9 mouse cellular contexts compared by ENCODE assay signal in the genomic region with DNA sequence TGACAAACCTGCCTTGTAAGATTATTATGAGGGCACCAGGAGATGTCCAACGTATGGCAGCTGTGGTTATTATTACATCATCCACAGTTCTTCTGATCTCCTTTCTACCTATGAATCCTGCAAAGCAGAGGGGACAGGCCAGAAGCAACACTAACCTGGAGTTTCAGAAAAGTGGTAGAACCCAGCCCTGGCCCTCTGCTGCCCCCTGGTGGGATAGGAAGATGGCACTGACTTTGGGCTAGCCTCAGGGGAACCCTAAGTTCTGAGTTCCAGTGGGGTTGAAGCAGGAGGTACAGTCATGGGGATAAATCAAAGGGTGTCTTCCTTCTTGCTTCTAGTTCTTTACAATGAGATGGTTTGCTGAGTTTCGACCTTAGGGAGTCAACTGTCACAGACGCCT. TPM values are rescaled to one million over a fixed set of nuclear protein-coding genes. Genes with fewer than 3 reads are reported as not detected.
DNase-seq lines count a peak whose midpoint lies in the region; ATAC-seq and TF ChIP-seq lines count a peak whose summit lies in the region.
"Had no signal": no experiment of that assay in that cellular context is flagged by ENCODE, and none has a peak within 500 bp of the region (broad histone marks: within the 10 kb centered on the region; RNA-seq: fewer than 3 reads in every experiment).

No protein-coding gene starts in this region.

- no peak overlapping the region for H3K4me3 ChIP-seq in heart, embryonic 10.5 days
- H3K4me3 ChIP-seq in CH12.LX (replicated peaks in 1 of 3; ENCODE audit: low read depth in 2 of 3, low read length in 2 of 3, poor library complexity in 1 of 3): no peak overlapping the region
- no peak overlapping the region for H3K4me3 ChIP-seq in stomach, postnatal 0 days (ENCODE audit: low read depth, low read length)
- H3K4me3 ChIP-seq: limb, embryonic 15.5 days had no signal

- H3K4me1 ChIP-seq in heart, embryonic 10.5 days: no peaks in the 10 kb centered on the region
- peaks cover 0 to 13% of the 10 kb centered on the region in 2 experiments; a peak in 2 of 4 replicates for H3K4me1 ChIP-seq in CH12.LX (ENCODE audit: control insufficient read depth in 1 of 2, insufficient read depth in 2 of 2)
- no peaks in the 10 kb centered on the region for H3K4me1 ChIP-seq in stomach, postnatal 0 days (replicated peaks; ENCODE audit: control insufficient read depth, insufficient read depth)
- H3K4me1 ChIP-seq: limb, embryonic 15.5 days had no signal

- dilution Hi-C loops in CH12.LX (cut with MboI; ENCODE audit: extremely low pct_ligation_motif_present, extremely low pct_unique_long_range_greater_than_20kb, low sequenced_read_pairs): no loop called here

- H3K79me2 ChIP-seq in CH12.LX (replicated peaks; ENCODE audit: control insufficient read depth, extremely low read depth, insufficient read depth, poor library complexity, severe bottlenecking): no peaks in the 10 kb centered on the region

- H3K27me3 ChIP-seq in heart, embryonic 10.5 days (ENCODE audit: insufficient read depth, poor library complexity, severe bottlenecking): peaks cover 59% of the 10 kb centered on the region
- no peaks in the 10 kb centered on the region for H3K27me3 ChIP-seq in CH12.LX (replicated peaks)
- no peaks in the 10 kb centered on the region for H3K27me3 ChIP-seq in stomach, postnatal 0 days (ENCODE audit: control insufficient read depth, insufficient read depth, low read length)

- H3K27ac ChIP-seq in heart, embryonic 10.5 days: no peak overlapping the region
- H3K27ac ChIP-seq in CH12.LX (ENCODE audit: insufficient read depth, low read depth): no peak overlapping the region
- H3K27ac ChIP-seq in stomach, postnatal 0 days (replicated peaks): no peak overlapping the region
- H3K27ac ChIP-seq: limb, embryonic 15.5 days had no signal

- peak; percentile 95 to 99 for TF ChIP-seq CTCF in CH12.LX (conservative IDR thresholded peaks at IDR 0.05 in 1 of 2, IDR thresholded peaks at IDR 0.05 in 1 of 2; ENCODE audit: low read depth in 2 of 2, low read length in 2 of 2)
- peak; percentile 92 for TF ChIP-seq CTCF in stomach, postnatal 0 days (IDR thresholded peaks at IDR 0.05; ENCODE audit: low read depth)

- 51% methylated on average over 3 of the region's 3 CpGs for WGBS in heart, embryonic 10.5 days
- 60% methylated on average over 3 of the region's 3 CpGs for WGBS in stomach, postnatal 0 days

- H3K4me2 ChIP-seq in CH12.LX (ENCODE audit: insufficient read depth, low read depth, poor library complexity, severe bottlenecking): no peak overlapping the region
- H3K4me2 ChIP-seq in stomach, postnatal 0 days (replicated peaks; ENCODE audit: low read depth): no peak overlapping the region
- H3K4me2 ChIP-seq: limb, embryonic 15.5 days had no signal

- no peaks in the 10 kb centered on the region for H3K9me3 ChIP-seq in heart, embryonic 10.5 days
- H3K9me3 ChIP-seq in CH12.LX (replicated peaks; ENCODE audit: low read length): no peaks in the 10 kb centered on the region
- no peaks in the 10 kb centered on the region for H3K9me3 ChIP-seq in stomach, postnatal 0 days (ENCODE audit: control insufficient read depth, low read length)
- H3K9me3 ChIP-seq: limb, embryonic 15.5 days had no signal

- peak; percentile 99 for TF ChIP-seq RAD21 in CH12.LX (IDR thresholded peaks at IDR 0.05; ENCODE audit: low read depth, low read length)

- H3K9ac ChIP-seq in CH12.LX (ENCODE audit: insufficient read depth, low read depth): no peak overlapping the region
- no peak overlapping the region for H3K9ac ChIP-seq in stomach, postnatal 0 days (ENCODE audit: low read length)
- H3K9ac ChIP-seq: limb, embryonic 15.5 days had no signal

- no peak for TF ChIP-seq EP300 in CH12.LX (IDR thresholded peaks at IDR 0.05; ENCODE audit: low read length)
- no peak for TF ChIP-seq EP300 in stomach, postnatal 0 days (optimal IDR thresholded peaks at IDR 0.05)

- ATAC-seq in megakaryocyte progenitor cell, adult 5-6 weeks (replicated peaks; ENCODE audit: poor library complexity): peak; percentile 91
- no peak for ATAC-seq in stomach, postnatal 0 days (ENCODE audit: low FRiP score, low TSS enrichment)

- DNase-seq in heart, postnatal 10 days: peak; percentile 55 to 80
- DNase-seq in heart, embryonic 10.5 days (ENCODE audit: low spot score): no peak
- DNase-seq in CH12.LX (ENCODE audit: extremely low read depth): peak; percentile 87
- DNase-seq in c-Kit-positive CD71-positive TER-119-negative erythroid progenitor cells, embryonic 14.5 days (ENCODE audit: low read depth): peak; percentile 68
- peak; percentile 71 to 73 for DNase-seq in frontal cortex, postnatal 36 days (ENCODE audit: low spot score in 2 of 2)
- peak; percentile 60 to 64 for DNase-seq in layer of hippocampus, postnatal 36 days
- peak; percentile 76 for DNase-seq in stomach, postnatal 0 days (ENCODE audit: low spot score)

- intact Hi-C loops in heart, postnatal 10 days (cut with DNase I): loop anchor here (1.0 kb wide), 1 partner anchor 109 kb away; a partner anchor contains a TSS

- no peak for TF ChIP-seq POLR2A in CH12.LX (IDR thresholded peaks at IDR 0.05; ENCODE audit: low read depth, low read length)

- H3K36me3 ChIP-seq in heart, embryonic 10.5 days: no peaks in the 10 kb centered on the region
- H3K36me3 ChIP-seq in CH12.LX (replicated peaks in 1 of 2; ENCODE audit: control insufficient read depth in 1 of 2, insufficient read depth in 1 of 2, low read length in 1 of 2): peaks cover 76 to 97% of the 10 kb centered on the region in 2 experiments
- H3K36me3 ChIP-seq in stomach, postnatal 0 days (ENCODE audit: control insufficient read depth, insufficient read depth, low read length): no peaks in the 10 kb centered on the region
- H3K36me3 ChIP-seq: limb, embryonic 15.5 days had no signal

- in situ Hi-C loops in CH12.LX (cut with MboI; ENCODE audit: low pct_ligation_motif_present, low pct_unique_long_range_greater_than_20kb, low sequenced_read_pairs): no loop called here

TF ChIP-seq in CH12.LX, 34 proteins besides CTCF, POLR2A, EP300 and RAD21:
- TF ChIP-seq KAT2A (IDR thresholded peaks at IDR 0.05; ENCODE audit: insufficient replicate concordance, low read length) (no peak), ZC3H11A (IDR thresholded peaks at IDR 0.05; ENCODE audit: low read depth, low read length) (peak; percentile 96), NELFE (IDR thresholded peaks at IDR 0.05; ENCODE audit: low read depth, low read length) (0 out of 2 replicates have a peak, but pooled peaks have one; percentile 9), SMC3 (IDR thresholded peaks at IDR 0.05; ENCODE audit: low read depth, low read length) (peak; percentile 99)

RNA-seq across cellular contexts. Expression of a gene that starts 10.6 kb away (rescaled TPM):
- total RNA-seq in heart, postnatal 10 days (2021): under 1 TPM; 0.15 to 0.31 TPM
- 0.95 and 1.5 TPM in 2 replicates for polyA plus RNA-seq in heart, embryonic 10.5 days (2016; fragmentation: Nextera tagmentation; extraction: Ambion mirVana)
- total RNA-seq in CH12.LX (2012; rRNA removed) (19.9 and 36.9 TPM in 2 replicates), CH12.LX (2014; rRNA removed) (12.8 and 16.5 TPM in 2 replicates)
- polyA plus RNA-seq in CH12.LX (2012; ENCODE audit: insufficient read length, low read depth): 11.6 and 12.3 TPM in 2 replicates
- 100 to 1,000 TPM; 146 to 163 TPM for total RNA-seq in layer of hippocampus, postnatal 36 days (2021)
- total RNA-seq in megakaryocyte progenitor cell, adult 5-6 weeks (2015): 34.1 and 38.5 TPM in 2 replicates
- total RNA-seq in megakaryocyte progenitor cell, adult 5-6 weeks (2017): 47.0 and 66.4 TPM in 2 replicates
- 0.56 and 0.70 TPM in 2 replicates for polyA plus RNA-seq in stomach, postnatal 0 days (2015; fragmentation: Nextera tagmentation; extraction: Ambion mirVana)

RNA-seq across cellular contexts. Expression of a gene that starts 22.4 kb away (rescaled TPM):
- total RNA-seq in heart, postnatal 10 days (2021): not detected
- 5.8 and 11.8 TPM in 2 replicates for polyA plus RNA-seq in heart, embryonic 10.5 days (2016; fragmentation: Nextera tagmentation; extraction: Ambion mirVana)
- total RNA-seq in CH12.LX (2012; rRNA removed) (not detected in 2 replicates), CH12.LX (2014; rRNA removed) (not detected in 2 replicates)
- polyA plus RNA-seq in CH12.LX (2012; ENCODE audit: insufficient read length, low read depth): not detected in 2 replicates
- under 1 TPM; 0.28 to 0.60 TPM for total RNA-seq in layer of hippocampus, postnatal 36 days (2021)
- 13,257 and 15,415 TPM in 2 replicates for total RNA-seq in megakaryocyte progenitor cell, adult 5-6 weeks (2015)
- total RNA-seq in megakaryocyte progenitor cell, adult 5-6 weeks (2017): 8,081 and 8,928 TPM in 2 replicates
- polyA plus RNA-seq in stomach, postnatal 0 days (2015; fragmentation: Nextera tagmentation; extraction: Ambion mirVana): 0.52 and 0.74 TPM in 2 replicates

RNA-seq across cellular contexts. Expression of a gene that starts 33.6 kb away (rescaled TPM):
- total RNA-seq in heart, postnatal 10 days (2021): 10 to 100 TPM; 50.5 to 56.9 TPM
- polyA plus RNA-seq in heart, embryonic 10.5 days (2016; fragmentation: Nextera tagmentation; extraction: Ambion mirVana): 122 and 151 TPM in 2 replicates
- total RNA-seq in CH12.LX (2012; rRNA removed) (241 and 287 TPM in 2 replicates), CH12.LX (2014; rRNA removed) (251 and 256 TPM in 2 replicates)
- polyA plus RNA-seq in CH12.LX (2012; ENCODE audit: insufficient read length, low read depth): 220 and 229 TPM in 2 replicates
- total RNA-seq in layer of hippocampus, postnatal 36 days (2021): 10 to 100 TPM; 71.7 to 78.7 TPM
- total RNA-seq in megakaryocyte progenitor cell, adult 5-6 weeks (2015): 147 and 161 TPM in 2 replicates
- 52.8 and 63.7 TPM in 2 replicates for total RNA-seq in megakaryocyte progenitor cell, adult 5-6 weeks (2017)
- 119 and 121 TPM in 2 replicates for polyA plus RNA-seq in stomach, postnatal 0 days (2015; fragmentation: Nextera tagmentation; extraction: Ambion mirVana)

RNA-seq across cellular contexts. Expression of a gene that starts 57.1 kb away (rescaled TPM):
- total RNA-seq in heart, postnatal 10 days (2021): not detected
- 0.04 TPM in 1 of 2 replicates, not detected in the other for polyA plus RNA-seq in heart, embryonic 10.5 days (2016; fragmentation: Nextera tagmentation; extraction: Ambion mirVana)
- total RNA-seq in CH12.LX (2012; rRNA removed) (not detected in 2 replicates), CH12.LX (2014; rRNA removed) (not detected in 2 replicates)
- not detected in 2 replicates for polyA plus RNA-seq in CH12.LX (2012; ENCODE audit: insufficient read length, low read depth)
- under 1 TPM; 0.12 to 0.18 TPM for total RNA-seq in layer of hippocampus, postnatal 36 days (2021)
- 0.05 TPM in 1 of 2 replicates, not detected in the other for total RNA-seq in megakaryocyte progenitor cell, adult 5-6 weeks (2015)
- 0.03 TPM in 1 of 2 replicates, not detected in the other for total RNA-seq in megakaryocyte progenitor cell, adult 5-6 weeks (2017)
- 0.41 and 0.69 TPM in 2 replicates for polyA plus RNA-seq in stomach, postnatal 0 days (2015; fragmentation: Nextera tagmentation; extraction: Ambion mirVana)

Comparison
In these comparisons a context has a peak if more than half of its experiments do, and no peak if none do; other contexts are left out.
1. RNA of a gene that starts 10.6 kb away (total RNA-seq): 146 to 163 TPM in layer of hippocampus, postnatal 36 days, 34.1 to 66.4 TPM in megakaryocyte progenitor cell, adult 5-6 weeks and 12.8 to 36.9 TPM in CH12.LX; 0.15 to 0.31 TPM in heart, postnatal 10 days; every median in the first group is over 10 times any median in the second.
2. RNA of a gene that starts 22.4 kb away (total RNA-seq): 8,081 to 15,415 TPM in megakaryocyte progenitor cell, adult 5-6 weeks; 0.28 to 0.60 TPM in layer of hippocampus, postnatal 36 days, not detected in heart, postnatal 10 days and not detected in CH12.LX; every median in the first group is over 1,000 times any median in the second.